Mouse (Mus musculus): ENCODE measurements around the gene Washc2.
A peak's percentile ranks its signal among the peaks of the same experiment; 100 is the strongest.
"Not testable (repeated sequence)": the region's sequence is repeated elsewhere in the genome, so short reads cannot be mapped to it uniquely, and the experiment has no call there.

Gene Washc2

GRCm38 (mm10) chr6:116192809-116193311 lies 15.0 kb upstream of the Washc2 start:
- Histone ChIP-seq H3K4me3 (replicated peaks; ENCODE audit: low read length) (peak overlapping the region; percentile 92), H3K4me1 (replicated peaks; ENCODE audit: low read depth, low read length) (peaks cover 13% of the 10 kb centered on the region), H3K27me3 (ENCODE audit: insufficient read depth, low read length) (peaks cover 6% of the 10 kb centered on the region; the same call in 1 of the 2 replicates), H3K9me3 (ENCODE audit: low read length) (no peaks in the 10 kb centered on the region), H3K36me3 (ENCODE audit: insufficient read depth, low read length) (no peaks in the 10 kb centered on the region)
- TF ChIP-seq CTCF (conservative IDR thresholded peaks at IDR 0.05; ENCODE audit: low read length): no peak
- no peak for TF ChIP-seq NANOG (IDR thresholded peaks at IDR 0.05; ENCODE audit: borderline replicate concordance, low read length)
- no peak for TF ChIP-seq POU5F1 (IDR thresholded peaks at IDR 0.05; ENCODE audit: borderline replicate concordance, low read length)

GRCm38 (mm10) chr6:116193394-116194393 lies 14.1 kb upstream of the Washc2 start, which contains the start of gene Tmcc1:
Gene Tmcc1, minus strand, starts transcription at chr6:116193486.
- Histone ChIP-seq H3K27me3 (ENCODE audit: insufficient read depth, low read length) (peaks cover 6% of the 10 kb centered on the region; the same call in 1 of the 2 replicates), H3K4me1 (replicated peaks; ENCODE audit: low read depth, low read length) (peaks cover 16% of the 10 kb centered on the region), H3K4me3 (replicated peaks; ENCODE audit: low read length) (peak within 1 kb of the TSS; percentile 92), H3K36me3 (ENCODE audit: insufficient read depth, low read length) (no peaks in the 10 kb centered on the region), H3K9me3 (ENCODE audit: low read length) (no peaks in the 10 kb centered on the region)
- TF ChIP-seq CTCF (conservative IDR thresholded peaks at IDR 0.05; ENCODE audit: low read length): 0 out of 2 replicates have a peak, but pooled peaks have one; percentile 3
- TF ChIP-seq NANOG (IDR thresholded peaks at IDR 0.05; ENCODE audit: borderline replicate concordance, low read length): no peak
- no peak for TF ChIP-seq POU5F1 (IDR thresholded peaks at IDR 0.05; ENCODE audit: borderline replicate concordance, low read length)

- TF ChIP-seq CTCF (conservative IDR thresholded peaks at IDR 0.05; ENCODE audit: low read length): no peak
- TF ChIP-seq POU5F1 (IDR thresholded peaks at IDR 0.05; ENCODE audit: borderline replicate concordance, low read length): no peak
- TF ChIP-seq NANOG (IDR thresholded peaks at IDR 0.05; ENCODE audit: borderline replicate concordance, low read length): no peak
- Histone ChIP-seq H3K36me3 (ENCODE audit: insufficient read depth, low read length) (no peaks in the 10 kb centered on the region), H3K4me3 (replicated peaks; ENCODE audit: low read length) (peak overlapping the region; percentile 71), H3K27me3 (ENCODE audit: insufficient read depth, low read length) (peaks cover 6% of the 10 kb centered on the region; the same call in 1 of the 2 replicates), H3K4me1 (replicated peaks; ENCODE audit: low read depth, low read length) (peaks cover 16% of the 10 kb centered on the region), H3K9me3 (ENCODE audit: low read length) (no peaks in the 10 kb centered on the region)
These were observed 12.0 kb upstream of the Washc2 start for GRCm38 (mm10) chr6:116195811-116196210.

- TF ChIP-seq POU5F1 (IDR thresholded peaks at IDR 0.05; ENCODE audit: borderline replicate concordance, low read length): no peak
- TF ChIP-seq CTCF (conservative IDR thresholded peaks at IDR 0.05; ENCODE audit: low read length): peak; percentile 49
- TF ChIP-seq NANOG (IDR thresholded peaks at IDR 0.05; ENCODE audit: borderline replicate concordance, low read length): no peak
- peaks cover 10% of the 10 kb centered on the region for H3K4me1 ChIP-seq (replicated peaks; ENCODE audit: low read depth, low read length)
- H3K9me3 ChIP-seq (ENCODE audit: low read length): no peaks in the 10 kb centered on the region
- H3K27me3 ChIP-seq (ENCODE audit: insufficient read depth, low read length): peaks cover 6% of the 10 kb centered on the region; the same call in 1 of the 2 replicates
- H3K36me3 ChIP-seq (ENCODE audit: insufficient read depth, low read length): no peaks in the 10 kb centered on the region
- H3K4me3 ChIP-seq (replicated peaks; ENCODE audit: low read length): no peak overlapping the region
These were observed 9.7 kb upstream of the Washc2 start for GRCm38 (mm10) chr6:116198173-116198572.

- TF ChIP-seq CTCF (conservative IDR thresholded peaks at IDR 0.05; ENCODE audit: low read length) (no peak), POU5F1 (IDR thresholded peaks at IDR 0.05; ENCODE audit: borderline replicate concordance, low read length) (no peak), NANOG (IDR thresholded peaks at IDR 0.05; ENCODE audit: borderline replicate concordance, low read length) (no peak)
- Histone ChIP-seq H3K4me1 (replicated peaks; ENCODE audit: low read depth, low read length) (peaks cover 3% of the 10 kb centered on the region; the same call in 1 of the 2 replicates), H3K36me3 (ENCODE audit: insufficient read depth, low read length) (no peaks in the 10 kb centered on the region), H3K27me3 (ENCODE audit: insufficient read depth, low read length) (peaks cover 6% of the 10 kb centered on the region; the same call in 1 of the 2 replicates), H3K4me3 (replicated peaks; ENCODE audit: low read length) (no peak overlapping the region), H3K9me3 (ENCODE audit: low read length) (no peaks in the 10 kb centered on the region)
These were observed 8.2 kb upstream of the Washc2 start for GRCm38 (mm10) chr6:116199682-116200081.

GRCm38 (mm10) chr6:116227767-116228166 lies 19.9 kb downstream of the Washc2 start:
- no peaks in the 10 kb centered on the region for H3K4me1 ChIP-seq (replicated peaks; ENCODE audit: low read depth, low read length)
- H3K9me3 ChIP-seq (ENCODE audit: low read length): no peaks in the 10 kb centered on the region
- TF ChIP-seq NANOG (IDR thresholded peaks at IDR 0.05; ENCODE audit: borderline replicate concordance, low read length) (no peak), CTCF (conservative IDR thresholded peaks at IDR 0.05; ENCODE audit: low read length) (no peak), POU5F1 (IDR thresholded peaks at IDR 0.05; ENCODE audit: borderline replicate concordance, low read length) (no peak)
- peaks cover 95% of the 10 kb centered on the region for H3K36me3 ChIP-seq (ENCODE audit: insufficient read depth, low read length)
- no peak overlapping the region for H3K4me3 ChIP-seq (replicated peaks; ENCODE audit: low read length)
- no peaks in the 10 kb centered on the region for H3K27me3 ChIP-seq (ENCODE audit: insufficient read depth, low read length)

- Histone ChIP-seq H3K36me3 (ENCODE audit: insufficient read depth, low read length) (peaks cover 95% of the 10 kb centered on the region), H3K27me3 (ENCODE audit: insufficient read depth, low read length) (no peaks in the 10 kb centered on the region), H3K4me3 (replicated peaks; ENCODE audit: low read length) (no peak overlapping the region), H3K4me1 (replicated peaks; ENCODE audit: low read depth, low read length) (no peaks in the 10 kb centered on the region), H3K9me3 (ENCODE audit: low read length) (no peaks in the 10 kb centered on the region)
- TF ChIP-seq POU5F1 (IDR thresholded peaks at IDR 0.05; ENCODE audit: borderline replicate concordance, low read length) (no peak), CTCF (conservative IDR thresholded peaks at IDR 0.05; ENCODE audit: low read length) (peak; percentile 97)
These were observed 21.1 kb downstream of the Washc2 start for GRCm38 (mm10) chr6:116228785-116229525.

- not testable (repeated sequence) for H3K4me1 ChIP-seq (replicated peaks; ENCODE audit: low read depth, low read length); H3K27me3 ChIP-seq (ENCODE audit: insufficient read depth, low read length); H3K4me3 ChIP-seq (replicated peaks; ENCODE audit: low read length)
- Histone ChIP-seq H3K36me3 (ENCODE audit: insufficient read depth, low read length) (peaks cover 88% of the 10 kb centered on the region), H3K9me3 (ENCODE audit: low read length) (peaks cover 30% of the 10 kb centered on the region)
These were observed 27.0 kb downstream of the Washc2 start for GRCm38 (mm10) chr6:116234821-116235220.

Measured in E14TG2a.4 (cell line).